Mouse (Mus musculus) forelimb bud, embryonic 11.5 days (tissue): ENCODE measurements at regions not wholly inside any gene's neighbourhood (a gene's known extent, or its start where the extent isn't known, plus 50 kb on each side); places are given as distances from the start of the nearest gene placed in this dataset.

Experiments
- DNase-seq: peaks from one replicate; pipeline ENCODE4 v3.0.0-alpha.2; 2012; ENCODE audit warnings: low read depth, low spot score

DNA sequence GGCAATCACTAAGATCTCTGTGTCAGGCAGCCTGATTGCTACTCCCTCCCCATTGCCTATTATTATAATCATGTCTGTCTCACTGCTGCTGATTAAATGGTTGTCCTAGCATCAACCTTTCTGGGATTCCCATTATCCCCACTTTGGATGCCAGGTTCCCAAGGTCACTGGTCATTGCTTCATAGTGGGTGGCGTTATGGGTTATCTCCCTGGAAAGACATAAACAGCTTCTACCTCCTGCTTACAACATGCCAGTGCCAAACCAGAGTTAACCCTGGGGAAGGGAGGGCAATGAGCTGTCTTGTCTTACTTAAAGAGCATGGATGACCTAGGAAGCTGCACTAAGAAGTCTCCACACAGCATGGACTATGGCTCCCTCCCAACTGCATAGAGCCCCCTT lies 136.9 kb downstream of the Uaca start:
- DNase-seq: no peak

DNA sequence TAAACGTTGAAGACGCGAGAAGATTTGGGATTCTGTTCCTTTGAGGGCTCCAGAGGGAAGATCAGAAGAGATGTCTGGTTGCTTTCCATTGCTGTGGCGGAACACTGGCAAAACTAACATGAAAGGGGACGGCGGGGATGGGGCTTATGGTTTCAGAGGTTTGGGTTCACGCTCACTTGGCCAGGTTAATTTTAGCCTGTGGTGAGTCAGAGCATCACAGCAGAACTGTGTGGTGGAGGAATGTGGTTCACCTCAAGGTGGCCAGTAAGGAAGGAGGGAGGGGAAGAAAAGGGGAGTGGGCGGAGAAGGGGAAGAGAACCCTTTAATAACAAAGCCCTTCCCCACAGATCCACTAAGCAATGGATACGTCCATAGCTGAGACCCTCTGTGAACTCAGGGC lies 142.6 kb downstream of the Uaca start:
- DNase-seq: no peak

DNA sequence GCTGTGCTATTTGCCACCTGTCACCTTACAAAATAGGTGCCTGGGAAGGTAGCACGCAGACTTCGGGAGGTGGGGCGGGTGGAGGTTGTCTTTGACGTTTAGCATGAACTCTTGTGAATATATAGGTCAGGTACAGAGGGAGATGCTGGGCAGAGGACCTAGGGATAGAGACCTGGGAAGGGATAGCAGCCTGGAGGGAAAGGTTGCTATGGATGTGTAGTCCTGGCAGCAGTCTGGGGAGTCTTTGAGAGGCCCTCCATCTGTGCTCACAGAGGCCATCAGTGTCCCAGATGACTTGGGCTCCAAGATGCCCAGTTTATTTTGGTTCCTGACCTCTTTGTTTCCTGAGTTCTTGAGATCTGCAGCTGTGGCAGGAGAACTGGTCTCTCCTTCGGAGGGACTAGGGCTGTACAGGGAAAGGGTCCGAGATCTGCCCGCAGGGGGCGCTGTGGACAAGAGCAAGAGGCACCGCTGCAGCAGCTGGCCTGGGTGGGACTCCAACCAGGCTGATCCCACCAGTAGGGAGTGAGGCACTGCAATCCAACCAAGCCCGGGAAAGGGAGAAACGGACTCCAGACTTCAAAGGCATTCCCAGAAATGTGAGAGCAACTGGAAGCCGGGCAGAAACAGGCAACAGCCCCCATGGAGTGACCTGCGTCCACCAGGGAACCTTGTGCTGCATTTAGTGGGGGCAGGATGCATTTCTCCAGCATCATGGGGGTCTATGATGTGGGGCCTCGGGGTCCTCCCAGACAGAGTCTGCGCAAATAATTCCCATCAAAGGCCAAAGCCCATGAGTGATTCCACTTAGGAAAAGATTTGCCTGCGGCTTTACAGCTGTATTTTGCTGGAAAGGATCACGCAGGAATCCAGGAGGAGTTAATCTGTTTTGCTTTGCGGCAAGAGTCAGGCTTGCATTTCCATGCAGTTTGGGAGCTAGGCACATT lies 145.8 kb downstream of the Uaca start:
- DNase-seq: peak; percentile 97

DNA sequence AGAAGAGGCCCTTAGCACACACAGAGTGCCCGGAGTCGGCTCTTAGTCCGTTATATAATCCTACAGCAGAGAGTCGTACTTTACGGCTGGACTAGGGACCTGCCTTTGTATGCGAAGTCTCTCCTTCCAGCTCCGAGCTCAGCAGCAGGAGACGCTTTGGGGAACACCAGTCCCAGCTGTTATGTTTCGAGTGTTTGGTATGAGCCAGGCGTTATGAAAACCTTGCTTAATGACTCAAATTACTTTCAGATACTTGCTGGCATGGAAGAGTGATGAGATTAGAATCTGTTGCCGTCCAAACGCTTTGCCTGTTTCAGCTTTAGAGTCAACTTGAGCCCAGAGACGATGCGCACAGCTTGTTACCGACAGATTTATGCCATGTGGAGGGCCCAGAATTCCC lies 153.0 kb downstream of the Uaca start:
- DNase-seq: peak; percentile 18

DNA sequence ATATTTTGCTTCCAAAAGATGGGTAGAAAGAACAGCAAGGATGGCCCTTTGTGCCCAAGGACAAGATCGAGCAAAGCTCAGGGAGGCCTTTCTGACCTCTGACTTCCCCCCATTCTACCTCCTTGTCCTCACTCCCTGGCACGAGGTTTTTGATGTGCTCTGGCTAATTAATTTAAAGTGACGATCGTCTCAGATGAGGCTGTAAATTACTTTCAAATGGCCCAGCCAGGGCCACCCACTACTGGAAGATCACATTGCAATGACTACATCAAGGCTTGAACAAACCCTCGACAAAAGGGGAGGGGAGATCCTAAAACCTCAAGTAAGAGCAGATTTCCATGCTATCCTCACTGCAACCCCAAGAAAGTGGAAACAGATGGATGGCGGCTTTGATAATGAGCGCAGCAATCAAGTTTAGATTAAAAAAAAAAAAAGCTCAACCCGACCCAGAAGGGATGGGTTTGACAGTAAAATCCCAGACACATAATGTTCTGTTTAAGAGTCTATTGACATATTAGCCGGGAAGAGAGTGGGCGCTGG lies 154.3 kb downstream of the Uaca start:
- DNase-seq: peak; percentile 56

DNA sequence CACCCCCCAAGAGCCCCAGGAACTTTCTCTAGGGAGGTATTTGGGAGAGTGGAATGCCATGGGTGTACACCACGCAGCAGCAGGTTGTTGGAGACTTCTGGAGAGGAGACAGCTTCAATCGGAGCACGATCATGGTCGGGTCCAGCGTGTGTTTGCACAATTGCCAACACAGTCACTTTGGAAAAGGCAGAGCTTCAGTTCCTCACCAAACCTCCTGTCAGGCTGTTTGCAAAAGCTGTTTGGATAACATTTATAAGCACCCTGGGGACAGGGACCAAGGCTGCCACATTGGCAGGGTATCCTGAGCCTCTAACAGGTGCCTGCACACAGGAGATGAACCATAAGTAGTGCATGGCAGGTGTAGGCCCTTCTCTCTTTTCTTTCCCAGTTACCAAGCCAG lies 155.8 kb downstream of the Uaca start:
- DNase-seq: no peak

DNA sequence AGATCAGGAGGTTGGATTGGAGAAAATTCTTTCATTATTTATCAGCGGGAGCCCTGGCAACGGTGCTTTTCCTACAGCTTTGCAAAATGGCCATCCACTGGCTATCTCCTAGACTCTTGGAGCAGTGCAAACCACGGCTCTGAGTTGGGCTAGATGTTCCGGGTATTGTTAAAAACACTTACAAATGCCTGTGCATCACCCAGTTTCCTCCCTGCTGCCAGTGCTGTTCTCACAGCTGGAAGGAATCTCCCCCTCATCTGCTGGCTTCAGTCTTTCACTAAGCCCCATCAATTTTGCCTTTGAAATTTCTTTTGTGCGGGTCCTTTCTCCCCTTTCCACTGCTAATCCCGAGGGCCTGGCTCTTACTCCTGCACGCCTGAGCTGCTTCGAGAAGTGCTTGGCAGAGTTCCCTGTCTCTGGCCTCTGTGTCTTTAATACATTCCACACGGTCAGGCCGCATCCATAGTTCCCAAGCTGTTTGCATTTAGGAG lies 156.8 kb downstream of the Uaca start:
- peak; percentile 37 for DNase-seq

DNA sequence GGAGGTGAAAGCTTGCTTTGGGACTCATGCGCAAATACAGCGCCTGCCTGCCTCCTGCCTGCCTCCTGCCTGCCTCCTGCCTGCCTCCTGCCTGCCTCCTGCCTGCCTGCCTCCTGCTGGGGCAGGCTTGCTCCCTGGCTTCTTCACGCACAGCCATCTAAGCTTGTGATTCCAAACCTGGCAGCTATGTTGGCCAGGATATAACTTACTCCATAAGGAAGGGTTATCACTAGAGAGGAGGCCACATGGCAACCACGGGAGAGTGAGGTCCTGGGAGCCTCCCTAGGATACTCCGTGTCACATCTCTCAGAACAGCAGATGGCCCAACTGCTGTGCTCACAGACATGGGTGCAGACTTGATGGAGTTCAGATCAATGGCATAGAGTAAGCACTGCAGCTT lies 163.1 kb downstream of the Uaca start:
- DNase-seq: no peak

DNA sequence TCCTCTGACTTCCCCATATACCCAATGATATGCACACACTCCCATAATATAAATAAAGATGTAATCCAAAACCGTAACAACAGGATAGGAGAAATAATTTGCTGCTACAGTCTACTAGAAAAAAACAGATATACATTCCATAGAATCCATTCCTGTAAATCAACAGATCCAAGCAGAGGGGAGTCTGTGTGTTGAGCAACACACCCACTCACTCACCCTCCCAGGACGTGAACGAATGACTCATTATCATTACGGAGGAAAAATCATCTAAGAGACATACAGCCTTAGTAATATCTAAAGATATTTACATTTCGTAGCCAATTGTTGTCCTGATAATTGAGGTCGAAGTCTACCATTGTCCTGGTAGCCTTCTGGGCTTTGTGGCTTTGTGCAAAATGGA lies 165.2 kb downstream of the Uaca start:
- no peak for DNase-seq

DNA sequence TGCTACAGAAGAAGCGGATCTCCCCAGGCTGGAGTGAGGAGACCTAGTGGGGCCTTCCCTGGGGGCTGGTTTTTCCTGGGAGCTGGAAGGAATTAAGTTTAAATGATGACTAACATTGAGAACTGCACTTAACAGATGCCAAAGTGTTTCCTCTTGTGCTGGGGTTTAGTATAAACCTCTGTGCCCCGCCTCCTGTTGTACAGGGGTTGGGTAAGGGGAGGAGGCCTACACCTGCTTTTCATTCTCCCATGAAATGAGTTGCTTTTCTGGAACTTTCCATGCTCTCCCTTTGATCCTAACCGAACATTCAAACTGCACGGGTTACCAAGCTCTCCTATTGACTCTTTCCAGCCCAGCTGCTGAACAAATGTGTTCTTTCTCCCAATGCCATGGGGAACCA lies 167.7 kb downstream of the Uaca start:
- peak; percentile 58 for DNase-seq

DNA sequence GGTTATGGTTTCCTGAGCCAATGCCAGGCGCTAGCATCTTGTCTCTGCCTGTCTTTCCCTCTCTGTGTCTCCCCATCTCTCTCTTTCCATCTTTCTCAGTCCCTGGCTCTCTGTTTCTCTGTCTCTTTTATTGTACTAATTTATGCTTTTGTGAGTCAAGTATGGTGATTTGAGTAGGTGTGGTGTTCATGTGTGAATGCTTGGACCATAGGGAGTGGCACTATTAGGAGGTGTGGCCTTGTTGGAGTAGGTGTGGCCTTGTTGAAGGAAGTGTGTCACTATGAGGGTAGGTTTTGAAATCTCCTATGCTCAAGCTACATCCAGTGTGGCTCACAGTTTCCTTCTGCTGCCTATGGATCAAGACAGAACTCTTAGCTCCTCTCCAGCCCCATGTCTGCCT lies 171.3 kb downstream of the Uaca start:
- DNase-seq: no peak

DNA sequence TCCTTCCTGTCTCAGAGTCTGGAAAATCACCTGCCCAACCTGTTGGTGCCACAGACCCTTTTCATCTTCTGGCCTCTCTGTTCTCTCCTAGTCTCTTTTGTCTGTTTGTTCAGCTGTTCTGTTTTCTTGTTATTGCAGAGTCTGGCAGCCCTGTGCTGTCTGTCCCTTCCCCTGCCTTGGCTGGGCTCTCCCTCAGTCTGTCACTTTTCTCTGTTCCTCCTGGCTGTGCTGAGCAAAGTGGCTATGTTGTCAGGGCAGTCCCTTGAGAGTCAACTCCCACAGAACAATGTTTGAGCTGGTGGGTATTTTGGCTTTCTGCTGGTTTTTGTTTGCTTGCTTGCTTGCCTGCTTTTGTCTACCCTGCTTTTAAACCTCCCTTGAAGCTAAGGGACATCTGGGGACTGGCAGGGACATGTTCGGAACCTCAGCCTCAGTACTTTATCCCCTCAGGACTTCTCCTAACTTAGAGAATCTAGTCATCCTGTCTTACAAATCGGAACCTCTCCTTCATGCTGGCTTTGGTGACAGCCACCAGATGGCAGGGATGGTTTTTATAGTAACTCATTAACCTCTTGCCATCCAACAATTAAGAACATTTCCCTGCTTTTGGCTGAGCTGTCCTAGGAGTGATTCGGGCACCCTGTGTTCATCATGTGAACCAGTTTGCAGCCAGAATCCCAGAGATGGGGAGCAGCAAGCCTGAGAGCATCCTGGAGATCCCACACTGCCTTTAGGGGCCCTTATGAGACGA lies 174.1 kb downstream of the Uaca start:
- DNase-seq: no peak

DNA sequence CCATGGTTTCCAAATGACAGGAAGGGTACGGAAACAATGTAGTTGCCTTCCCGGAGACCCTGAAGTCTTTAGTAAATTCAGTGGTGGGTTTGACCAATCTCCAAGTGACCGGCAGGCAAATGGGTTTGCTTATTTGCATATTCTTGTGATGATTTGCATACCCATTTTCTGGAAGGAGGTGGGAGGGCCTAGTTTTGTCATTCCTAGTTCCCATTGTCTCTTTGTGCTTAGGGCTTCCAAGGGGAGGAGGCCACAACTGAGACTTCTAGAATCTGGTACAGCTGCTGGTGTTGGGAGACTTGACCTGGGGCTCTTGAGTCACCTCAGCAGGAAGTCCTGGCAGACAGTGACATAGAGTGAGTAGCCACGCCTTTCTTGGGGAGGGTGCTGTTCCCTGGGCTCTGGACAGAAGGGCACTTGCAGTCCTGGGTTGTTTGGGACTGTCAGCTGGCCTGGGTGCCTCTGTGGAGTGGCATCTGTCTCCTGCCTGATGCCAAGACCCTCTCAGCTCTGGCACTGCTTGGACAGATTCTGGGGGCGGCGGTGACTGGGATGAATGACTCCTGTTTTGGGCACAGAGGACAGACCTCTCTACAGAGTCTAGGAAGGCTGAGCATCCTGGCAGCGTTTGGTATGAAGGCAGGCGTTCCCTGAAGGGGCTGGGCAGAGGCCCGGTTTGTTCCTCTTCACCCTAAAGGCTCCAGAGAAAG lies 178.0 kb downstream of the Uaca start:
- no peak for DNase-seq

DNA sequence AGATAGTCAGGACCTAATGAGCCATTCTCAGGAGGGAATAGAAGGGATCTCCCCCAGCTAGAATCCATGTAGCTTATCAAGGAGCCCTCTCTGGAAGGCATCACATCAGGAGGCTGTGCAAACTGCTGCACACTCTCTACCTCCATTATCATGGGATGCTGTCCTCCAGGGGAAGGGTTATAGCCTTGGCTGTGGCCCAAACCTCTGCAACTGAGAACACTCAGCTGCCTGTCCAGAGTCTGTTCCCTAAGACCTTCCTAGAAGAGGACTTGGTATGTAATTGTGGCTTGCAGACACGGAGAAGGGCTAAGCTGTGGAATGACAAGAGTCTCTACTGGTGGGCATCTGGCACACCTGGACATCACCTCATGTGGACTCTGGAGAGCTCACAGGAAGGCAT lies 180.2 kb downstream of the Uaca start:
- DNase-seq: no peak

DNA sequence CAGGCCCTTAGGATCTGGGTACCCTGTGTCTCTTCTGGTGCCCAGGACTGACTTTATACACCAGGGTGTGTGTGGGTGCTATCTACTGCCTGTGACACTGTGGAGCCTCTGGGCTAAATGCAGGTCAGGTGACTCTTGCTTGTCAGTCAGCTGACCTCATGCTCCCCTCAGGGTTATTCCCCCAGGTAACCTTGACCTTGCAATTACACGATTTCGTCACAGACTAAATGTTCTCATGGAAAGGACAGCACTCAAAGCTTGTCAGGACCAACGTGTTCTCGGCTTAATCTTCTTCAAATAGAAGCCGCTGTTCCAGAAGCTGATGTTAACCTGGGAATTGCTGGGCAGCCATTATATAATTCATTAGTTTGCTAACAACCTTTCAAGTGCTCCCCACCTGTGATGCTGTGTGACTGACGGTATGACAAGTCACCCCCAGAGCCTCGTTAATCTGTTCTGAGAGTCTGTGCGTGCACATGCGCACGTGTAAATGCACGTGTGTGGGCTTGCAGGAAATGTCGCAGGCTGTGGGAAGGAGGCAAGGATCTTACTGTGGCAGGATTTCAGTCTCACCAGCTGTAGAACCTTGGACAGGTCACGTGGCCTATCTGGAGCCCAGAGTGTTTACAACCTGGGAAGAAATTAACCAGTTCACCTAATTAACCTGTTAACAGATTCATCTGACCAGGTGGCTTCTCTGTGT lies 188.2 kb downstream of the Uaca start:
- peak; percentile 74 for DNase-seq

DNA sequence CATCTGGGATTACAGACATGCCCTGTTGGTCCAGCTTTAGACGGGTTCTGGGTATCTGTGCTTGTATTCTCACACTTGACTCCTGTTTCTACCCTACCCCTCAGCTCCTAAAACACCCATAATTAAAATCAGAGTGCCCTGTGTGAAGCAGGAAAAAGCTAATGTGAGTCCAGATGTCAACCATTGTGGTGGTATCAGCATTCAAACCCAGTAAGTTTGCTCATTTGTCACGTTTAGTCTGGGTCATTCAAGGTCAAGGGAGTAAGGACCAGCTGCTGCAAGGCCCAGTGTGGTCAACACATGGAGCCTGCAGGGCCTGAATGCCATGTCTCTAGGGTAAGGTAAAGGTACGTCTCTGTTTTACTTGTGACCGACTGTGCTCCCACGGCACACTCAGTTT lies 188.9 kb downstream of the Uaca start:
- DNase-seq: peak; percentile 38

DNA sequence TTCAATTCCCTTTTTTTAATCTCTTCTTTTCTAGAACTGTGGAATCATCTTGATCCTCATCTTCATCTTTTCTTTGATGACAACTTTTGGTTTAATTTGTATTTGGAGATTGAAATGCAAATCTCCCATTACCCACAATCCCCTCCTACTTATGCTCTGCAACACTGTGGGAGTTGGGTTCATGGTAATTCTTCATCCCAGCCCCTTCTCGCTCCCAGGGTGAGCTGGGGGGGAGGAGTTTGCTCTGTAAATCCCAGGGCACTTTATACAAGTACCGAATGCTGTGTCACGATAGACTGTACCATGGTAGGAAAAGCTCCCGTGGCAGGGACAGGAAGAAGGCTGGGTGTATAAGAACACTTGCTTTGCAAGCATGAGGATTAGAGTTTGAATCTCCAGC lies 193.8 kb downstream of the Uaca start:
- DNase-seq: no peak

DNA sequence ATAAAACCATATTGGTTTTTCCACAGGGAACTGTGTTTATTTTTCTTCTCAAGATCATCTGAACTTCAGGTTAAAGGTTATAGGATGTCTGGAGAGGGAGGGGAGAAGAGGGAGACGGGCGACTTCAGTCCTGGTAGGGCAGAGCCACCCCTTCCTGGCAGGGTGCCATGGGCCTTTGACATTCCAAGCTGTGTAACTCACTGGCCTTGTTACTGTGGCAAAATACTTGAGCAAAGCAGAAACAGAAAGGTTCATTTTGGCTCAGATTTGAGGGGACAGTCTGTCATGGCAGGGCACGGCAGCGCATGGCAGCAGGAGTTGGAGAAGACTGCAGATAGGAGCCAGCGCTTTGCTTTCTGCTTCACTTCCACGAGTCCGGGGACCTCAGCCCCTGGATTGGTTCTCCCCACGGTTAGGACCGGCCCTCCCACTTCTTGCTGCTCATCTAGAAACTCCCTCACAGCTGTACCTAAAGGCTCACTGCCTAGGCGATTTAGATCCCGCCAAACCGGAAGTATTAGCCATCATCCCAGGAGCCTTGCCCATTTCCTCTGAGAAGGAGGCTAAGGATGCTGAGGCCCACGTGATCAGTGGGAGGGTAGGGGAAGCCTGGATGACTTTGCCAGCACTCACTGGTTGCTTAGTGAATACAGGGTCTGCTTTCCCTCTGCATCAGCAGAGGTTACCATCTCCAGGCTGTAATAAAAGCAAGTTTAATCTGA lies 195.5 kb downstream of the Uaca start:
- no peak for DNase-seq

DNA sequence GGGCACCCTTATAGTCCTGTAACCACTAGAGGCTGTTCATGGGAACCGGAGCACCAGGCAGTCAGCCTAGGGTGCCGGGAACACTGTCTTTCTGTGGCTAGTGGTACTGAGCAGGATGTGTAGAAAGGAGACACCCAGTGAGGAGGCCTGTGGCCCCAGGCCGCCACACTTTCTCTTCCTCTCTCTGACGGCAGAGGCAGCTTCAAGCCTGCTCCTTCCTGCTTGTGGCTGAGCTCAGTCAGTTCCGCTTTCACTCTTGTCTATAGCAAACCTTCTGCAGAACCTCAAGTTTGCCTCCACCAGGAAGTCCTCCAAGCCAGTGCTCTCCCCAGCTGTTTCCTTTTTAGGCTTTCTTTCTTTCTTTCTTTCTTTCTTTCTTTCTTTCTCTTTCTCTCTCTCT lies 197.2 kb downstream of the Uaca start:
- no peak for DNase-seq

DNA sequence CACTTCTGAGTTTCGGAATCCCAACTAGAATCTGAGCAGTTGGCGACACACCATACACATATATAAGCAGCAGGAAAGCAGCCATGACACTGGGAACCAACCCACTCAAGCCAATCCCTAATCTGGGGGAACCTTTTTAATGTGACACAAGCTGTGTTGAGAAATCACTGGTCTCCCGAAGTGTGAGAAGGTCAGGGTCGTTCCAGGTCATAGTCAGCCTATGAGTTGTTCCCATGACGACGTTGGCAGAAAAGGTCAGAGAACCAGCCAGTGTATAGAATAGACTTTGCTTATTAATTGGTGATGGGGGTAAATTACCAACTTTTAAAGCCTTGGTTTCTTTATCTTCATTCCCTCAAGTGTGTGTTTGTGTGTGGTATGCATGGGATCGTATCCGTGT lies 199.3 kb downstream of the Uaca start:
- no peak for DNase-seq

DNA sequence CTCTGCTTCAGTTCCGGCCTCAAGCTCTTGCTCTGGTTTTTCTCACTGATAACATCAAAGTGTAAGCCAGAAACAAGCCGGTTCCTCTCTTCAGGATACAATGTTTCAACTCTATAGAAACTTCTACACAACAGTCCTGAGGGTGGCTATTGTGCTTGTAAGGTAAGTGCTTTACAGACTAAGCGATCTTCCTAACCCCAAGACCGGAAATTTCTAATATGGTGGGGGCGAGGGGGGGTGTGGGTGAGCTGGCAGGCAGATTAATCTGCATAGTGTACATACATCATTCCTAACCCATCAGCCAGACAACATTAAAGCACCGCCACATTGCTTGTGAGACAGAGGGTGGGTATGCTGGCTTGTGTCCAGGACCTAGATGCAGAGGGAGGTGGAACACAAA lies 200.8 kb downstream of the Uaca start:
- DNase-seq: no peak
